Mouse (Mus musculus) intestine, embryonic 15.5 days (tissue): ENCODE data around the gene Hdac2. TPM values are rescaled to one million over a fixed set of nuclear protein-coding genes. Genes with fewer than 3 reads are reported as not detected.
A peak's percentile ranks its signal among the peaks of the same experiment; 100 is the strongest.

Source experiments
- ATAC-seq: fragments of 200-750 bp; cut with Nextera tagmentation; 2 replicates; pipeline ENCODE4 v1.8.0; 2017; ENCODE audit warnings: moderate TSS enrichment, moderate library complexity
- H3K27ac ChIP-seq: fragments of 300-500 bp; sonication (generic); 2 replicates; pipeline ENCODE4 v1.5.1; 2015; ENCODE audit warnings: mild to moderate bottlenecking, inconsistent platforms
- H3K27me3 ChIP-seq: fragments of 300-500 bp; sonication (generic); replicated peaks from 2 replicates; pipeline ENCODE4 v1.6.1; 2015; ENCODE audit warnings: inconsistent platforms
- H3K36me3 ChIP-seq: fragments of 300-500 bp; sonication (generic); 2 replicates; pipeline ENCODE4 v1.6.1; 2015; ENCODE audit warnings: inconsistent platforms
- H3K4me1 ChIP-seq: fragments of 300-500 bp; sonication (generic); replicated peaks from 2 replicates; pipeline ENCODE4 v1.6.1; 2015; ENCODE audit warnings: inconsistent platforms
- H3K4me2 ChIP-seq: fragments of 300-500 bp; sonication (generic); replicated peaks from 2 replicates; pipeline ENCODE4 v1.6.1; 2015; ENCODE audit warnings: mild to moderate bottlenecking, inconsistent platforms
- H3K4me3 ChIP-seq: fragments of 300-500 bp; sonication (generic); replicated peaks from 2 replicates; pipeline ENCODE4 v1.5.1; 2015; ENCODE audit warnings: inconsistent platforms
- H3K9ac ChIP-seq: fragments of 300-500 bp; sonication (generic); 2 replicates; pipeline ENCODE4 v1.6.1; 2015; ENCODE audit warnings: inconsistent platforms
- H3K9me3 ChIP-seq: fragments of 300-500 bp; sonication (generic); 2 replicates; pipeline ENCODE4 v1.6.1; 2016; ENCODE audit warnings: inconsistent platforms
- WGBS: fragments of 180-500 bp; shearing (Covaris S2); methylation state at CpG from one replicate; pipeline ENCODE4 v1.1.7; 2015; 5-methylcytosine and 5-hydroxymethylcytosine counted together
- polyA plus RNA-seq: library from polyadenylated mRNA; unstranded; fragments of >200 nt; fragmentation: Nextera tagmentation; extraction: Ambion mirVana; gene quantifications from 2 replicates; pipeline ENCODE4 v1.2.1, GENCODE M21; 2015

Gene Hdac2
- polyA plus RNA-seq = 160 and 173 TPM in 2 replicates

DNA sequence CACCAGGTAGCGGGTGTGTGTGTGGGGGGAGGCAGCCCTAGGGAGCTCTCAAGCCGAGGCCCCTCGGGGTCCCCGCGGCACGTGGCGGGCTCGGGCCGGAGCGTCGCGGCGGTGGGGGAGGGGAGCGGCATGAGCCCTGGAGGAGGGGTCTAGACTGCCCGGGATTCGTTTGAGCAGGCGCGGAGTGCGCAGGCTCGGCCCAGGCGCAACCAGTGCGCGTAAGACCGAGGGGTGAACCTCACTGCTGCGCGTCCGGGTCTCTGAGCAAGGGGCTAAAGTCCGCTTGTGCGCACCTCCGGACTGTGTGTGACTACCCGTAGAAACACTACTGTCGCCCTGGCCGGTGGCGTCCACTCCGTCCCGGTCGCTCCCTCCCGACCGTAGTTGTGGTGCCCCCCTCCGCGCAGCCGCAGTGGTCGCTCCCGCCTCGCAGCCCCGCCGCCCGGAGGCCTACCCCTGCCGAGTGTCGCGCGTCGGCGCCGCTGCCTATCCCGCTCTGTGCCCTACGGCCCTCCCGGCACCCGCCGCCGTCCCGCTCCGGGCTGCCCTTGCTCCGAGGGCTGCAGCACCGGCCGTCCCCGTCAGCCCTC, at the start of gene Hdac2:
Gene Hdac2, plus strand, starts transcription at position 459 of the 590 bp plus-strand sequence.
- ATAC-seq = peak; percentile 98
- Histone ChIP-seq H3K4me1 (peaks cover 5% of the 10 kb centered on the region), H3K27ac (peak within 1 kb of the TSS; percentile 98), H3K9ac (peak within 1 kb of the TSS; percentile 99), H3K9me3 (no peaks in the 10 kb centered on the region), H3K4me3 (peak within 1 kb of the TSS; percentile 99), H3K27me3 (no peaks in the 10 kb centered on the region), H3K4me2 (peak within 1 kb of the TSS; percentile 84), H3K36me3 (no peaks in the 10 kb centered on the region)
- WGBS = under 1% methylated on average over 67 of the region's 67 CpGs

DNA sequence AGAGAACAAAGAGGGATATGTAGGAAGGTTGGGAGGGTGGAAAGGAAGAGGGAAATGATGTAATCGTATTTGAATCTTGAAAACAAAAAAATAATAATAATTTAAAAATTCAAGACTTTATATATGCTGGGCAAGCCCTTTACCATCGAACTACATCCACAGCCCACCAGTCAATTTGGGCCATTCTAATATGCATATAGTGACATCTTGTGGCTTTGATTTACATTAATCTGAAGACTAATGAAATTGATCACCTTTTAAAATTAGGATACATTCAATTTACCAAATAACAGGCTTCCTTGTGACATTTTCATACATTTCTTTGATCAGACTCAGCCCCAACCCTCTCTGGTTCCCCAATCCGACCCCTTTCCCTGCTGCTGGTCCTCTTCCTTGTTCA, 46.1 kb upstream of the Hdac2 start:
- H3K27me3 ChIP-seq = no peaks in the 10 kb centered on the region
- no peak for ATAC-seq
- no peak overlapping the region for H3K9ac ChIP-seq
- H3K4me2 ChIP-seq = no peak overlapping the region
- H3K4me1 ChIP-seq = no peaks in the 10 kb centered on the region
- H3K36me3 ChIP-seq = no peaks in the 10 kb centered on the region
- H3K9me3 ChIP-seq = no peaks in the 10 kb centered on the region
- H3K27ac ChIP-seq = no peak overlapping the region
- H3K4me3 ChIP-seq = no peak overlapping the region
- WGBS = 76% methylated on average over 3 of the region's 3 CpGs

DNA sequence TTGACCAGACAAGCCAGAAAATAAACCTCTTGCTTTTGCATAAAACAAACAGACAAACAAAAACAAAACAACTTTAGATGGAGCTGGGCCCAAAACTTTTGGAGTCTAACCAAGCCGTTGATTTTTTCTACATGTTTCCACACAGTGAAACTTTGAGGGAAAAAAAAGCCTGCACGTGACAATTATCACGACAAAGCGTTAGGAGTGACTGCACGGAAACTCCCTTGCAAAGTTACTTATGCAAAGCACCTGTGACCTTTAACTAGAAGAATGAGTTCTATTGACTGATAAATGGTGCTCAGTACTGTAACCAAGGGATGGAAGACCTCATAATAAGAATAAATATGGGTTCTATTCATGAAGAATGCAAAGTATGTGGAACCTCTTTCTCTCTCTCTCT, 38.5 kb upstream of the Hdac2 start:
- Histone ChIP-seq H3K9ac (no peak overlapping the region), H3K4me1 (no peaks in the 10 kb centered on the region), H3K4me3 (no peak overlapping the region), H3K4me2 (no peak overlapping the region), H3K27ac (no peak overlapping the region), H3K27me3 (no peaks in the 10 kb centered on the region), H3K36me3 (no peaks in the 10 kb centered on the region), H3K9me3 (no peaks in the 10 kb centered on the region)
- no peak for ATAC-seq
- WGBS = 81% methylated on average over 5 of the region's 5 CpGs

DNA sequence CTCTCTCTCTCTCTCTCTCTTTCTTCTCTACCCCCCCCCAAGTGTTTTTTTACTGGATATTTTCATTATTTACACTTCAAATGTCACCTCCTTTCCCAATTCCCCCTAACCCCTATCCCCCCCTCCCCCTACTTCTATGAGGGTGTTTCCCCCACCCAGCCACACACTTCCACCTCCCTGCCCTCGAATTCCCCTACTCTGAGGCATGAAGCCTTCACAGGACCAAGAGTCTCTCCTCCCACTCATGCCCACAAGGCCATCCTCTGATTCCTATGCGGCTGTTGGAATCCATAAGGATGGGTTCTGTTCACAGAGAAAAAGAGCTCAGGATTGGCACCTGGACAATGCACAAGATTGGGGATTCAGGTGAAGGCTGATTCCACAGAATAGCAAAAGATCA, 38.1 kb upstream of the Hdac2 start:
- no peaks in the 10 kb centered on the region for H3K9me3 ChIP-seq
- H3K27ac ChIP-seq = no peak overlapping the region
- H3K4me3 ChIP-seq = no peak overlapping the region
- no peak overlapping the region for H3K9ac ChIP-seq
- no peak for ATAC-seq
- H3K4me1 ChIP-seq = no peaks in the 10 kb centered on the region
- no peak overlapping the region for H3K4me2 ChIP-seq
- no peaks in the 10 kb centered on the region for H3K27me3 ChIP-seq
- no peaks in the 10 kb centered on the region for H3K36me3 ChIP-seq
- WGBS = 58% methylated on average over 2 of the region's 2 CpGs

DNA sequence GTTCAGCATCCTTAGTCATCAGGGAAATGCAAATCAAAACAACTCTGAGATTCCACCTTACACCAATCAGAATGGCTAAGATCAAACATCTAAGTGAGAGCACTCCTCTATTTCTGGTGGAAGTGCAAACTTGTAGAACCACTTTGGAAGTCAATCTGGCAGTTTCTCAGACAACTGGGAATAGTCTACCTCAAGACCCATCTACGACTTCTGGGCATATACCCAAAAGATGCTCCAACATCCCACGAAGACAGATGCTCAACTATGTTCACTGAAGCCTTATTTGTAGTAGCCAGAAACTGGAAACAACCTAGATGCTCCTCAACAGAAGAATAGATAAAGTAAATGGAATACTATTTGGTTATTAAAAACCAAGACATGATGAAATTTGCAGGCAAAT, 22.6 kb upstream of the Hdac2 start:
- 80% methylated on average over 2 of the region's 2 CpGs for WGBS
- ATAC-seq = no peak
- Histone ChIP-seq H3K4me1 (no peaks in the 10 kb centered on the region), H3K36me3 (no peaks in the 10 kb centered on the region), H3K4me2 (no peak overlapping the region), H3K27ac (no peak overlapping the region), H3K9me3 (no peaks in the 10 kb centered on the region), H3K4me3 (no peak overlapping the region), H3K27me3 (no peaks in the 10 kb centered on the region), H3K9ac (no peak overlapping the region)

DNA sequence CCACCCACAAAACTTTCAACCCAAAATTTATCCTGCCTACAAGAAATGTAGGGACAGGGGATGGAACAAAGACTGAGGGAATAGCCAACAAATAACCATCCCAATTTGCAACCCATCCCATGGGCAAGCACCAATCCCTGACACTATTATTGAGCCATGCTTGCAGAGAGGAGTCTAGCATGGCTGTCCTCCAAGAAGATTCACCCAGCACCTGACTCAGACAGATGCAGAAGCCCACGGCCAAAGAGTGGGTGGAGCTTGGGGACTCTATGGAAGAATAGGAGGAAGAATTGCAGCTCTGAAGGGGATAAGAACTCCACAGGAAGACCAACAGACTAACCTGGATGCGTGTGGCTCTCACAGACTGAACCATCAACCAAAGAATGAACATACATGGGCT, 21.7 kb upstream of the Hdac2 start:
- H3K9ac ChIP-seq = no peak overlapping the region
- H3K27ac ChIP-seq = no peak overlapping the region
- WGBS = 79% methylated on average over 2 of the region's 2 CpGs
- H3K36me3 ChIP-seq = no peaks in the 10 kb centered on the region
- no peak overlapping the region for H3K4me2 ChIP-seq
- no peak overlapping the region for H3K4me3 ChIP-seq
- ATAC-seq = no peak
- H3K4me1 ChIP-seq = no peaks in the 10 kb centered on the region
- H3K27me3 ChIP-seq = no peaks in the 10 kb centered on the region
- no peaks in the 10 kb centered on the region for H3K9me3 ChIP-seq

DNA sequence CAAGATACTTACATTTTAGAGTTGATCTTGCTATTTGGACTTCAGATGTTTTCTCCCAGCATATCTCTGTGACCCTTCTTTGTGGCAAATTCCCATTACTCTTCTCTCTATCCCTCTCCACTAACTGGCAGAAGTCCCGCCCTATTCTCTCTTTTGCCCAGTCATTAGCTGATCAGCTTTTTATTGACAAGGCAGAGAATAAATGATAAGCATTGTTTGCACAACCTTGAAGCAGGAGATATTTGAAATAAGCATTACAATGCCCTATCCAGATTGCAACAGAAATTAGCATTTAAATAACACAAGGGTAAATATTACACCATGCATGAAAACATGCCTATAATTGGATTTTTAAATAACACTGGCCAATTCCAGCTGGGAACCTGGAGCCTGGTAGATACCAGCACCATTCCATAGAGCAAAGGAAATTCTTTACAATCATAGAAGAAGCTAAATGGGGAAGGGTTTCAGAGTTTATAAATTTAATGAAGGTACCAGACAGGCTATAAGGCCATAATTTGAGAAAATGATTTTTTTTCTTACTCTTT, 14.7 kb upstream of the Hdac2 start:
- Histone ChIP-seq H3K4me3 (no peak overlapping the region), H3K36me3 (no peaks in the 10 kb centered on the region), H3K27me3 (no peaks in the 10 kb centered on the region), H3K4me2 (no peak overlapping the region), H3K9me3 (no peaks in the 10 kb centered on the region), H3K9ac (no peak overlapping the region), H3K27ac (no peak overlapping the region), H3K4me1 (no peaks in the 10 kb centered on the region)
- ATAC-seq = no peak
- 87% methylated on average over 1 of the region's 1 CpGs for WGBS

DNA sequence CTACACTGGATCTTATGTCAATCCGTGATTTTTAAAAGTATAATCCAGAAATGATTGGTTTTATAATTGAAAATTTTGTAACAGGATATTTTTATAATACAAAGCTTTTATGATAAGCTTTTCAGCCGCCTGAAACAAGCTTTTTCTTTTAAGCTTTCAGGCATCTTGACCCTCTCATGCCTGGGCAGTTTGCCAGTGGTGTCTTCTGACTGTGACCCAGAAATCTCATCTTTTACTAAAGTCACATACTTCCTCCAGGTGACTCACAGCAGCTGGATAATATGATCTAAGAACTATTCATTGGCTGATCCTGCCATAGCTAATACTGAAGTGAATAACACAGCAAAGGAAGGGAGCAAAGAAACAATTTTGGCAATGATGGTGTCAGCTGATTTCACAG, 9.9 kb upstream of the Hdac2 start:
- Histone ChIP-seq H3K36me3 (no peaks in the 10 kb centered on the region), H3K4me2 (no peak overlapping the region), H3K27ac (no peak overlapping the region), H3K4me3 (no peak overlapping the region), H3K9me3 (no peaks in the 10 kb centered on the region), H3K27me3 (no peaks in the 10 kb centered on the region), H3K9ac (no peak overlapping the region), H3K4me1 (no peaks in the 10 kb centered on the region)
- no peak for ATAC-seq
- WGBS = 58% methylated on average over 2 of the region's 2 CpGs

DNA sequence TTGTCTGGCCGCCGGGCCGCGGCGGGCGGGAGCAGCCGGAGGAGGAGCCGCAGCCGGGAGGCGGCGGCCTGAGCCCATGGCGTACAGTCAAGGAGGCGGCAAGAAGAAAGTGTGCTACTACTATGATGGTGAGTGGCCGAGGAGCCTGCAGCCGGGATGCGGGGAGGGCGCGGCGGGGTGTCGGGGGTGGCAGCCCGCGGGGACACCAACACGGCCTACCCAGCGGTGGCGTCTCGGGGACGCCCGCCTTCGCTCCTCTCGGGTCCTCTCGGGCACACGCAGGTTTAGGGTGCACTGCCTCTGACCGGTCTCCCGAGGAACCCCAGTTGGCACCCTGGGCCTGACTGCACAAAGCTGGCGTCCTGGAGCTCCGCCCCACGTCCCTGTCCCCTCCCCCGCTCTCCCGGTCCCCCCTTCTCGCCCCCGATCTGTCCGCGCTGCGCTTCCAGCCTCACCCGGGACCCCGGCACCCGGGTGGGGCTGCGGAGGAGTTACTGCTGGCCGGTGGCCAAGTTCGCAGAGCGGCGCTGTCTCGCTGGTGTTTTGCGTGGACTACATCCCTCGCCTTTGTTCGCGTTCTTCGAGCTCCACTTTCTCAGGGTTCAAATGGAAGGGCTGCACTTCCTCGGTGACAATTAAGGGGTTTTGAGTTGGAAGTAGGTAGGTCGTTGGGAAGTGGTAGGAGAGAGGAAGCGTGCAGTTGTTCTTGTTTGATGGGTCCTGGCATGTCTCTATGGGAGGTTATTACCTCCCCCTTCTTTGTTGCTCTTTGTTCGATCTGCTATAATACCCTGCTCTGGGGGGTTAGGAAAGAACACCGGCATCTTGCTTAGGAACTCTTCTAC, 554 bp downstream of the Hdac2 start:
- Histone ChIP-seq H3K9ac (peak overlapping the region; percentile 99), H3K4me1 (peaks cover 5% of the 10 kb centered on the region), H3K36me3 (no peaks in the 10 kb centered on the region), H3K9me3 (no peaks in the 10 kb centered on the region), H3K27me3 (no peaks in the 10 kb centered on the region), H3K4me3 (peak overlapping the region; percentile 99), H3K4me2 (peak overlapping the region; percentile 84), H3K27ac (peak overlapping the region; percentile 98)
- ATAC-seq = peak; percentile 86
- under 1% methylated on average over 62 of the region's 63 CpGs for WGBS

DNA sequence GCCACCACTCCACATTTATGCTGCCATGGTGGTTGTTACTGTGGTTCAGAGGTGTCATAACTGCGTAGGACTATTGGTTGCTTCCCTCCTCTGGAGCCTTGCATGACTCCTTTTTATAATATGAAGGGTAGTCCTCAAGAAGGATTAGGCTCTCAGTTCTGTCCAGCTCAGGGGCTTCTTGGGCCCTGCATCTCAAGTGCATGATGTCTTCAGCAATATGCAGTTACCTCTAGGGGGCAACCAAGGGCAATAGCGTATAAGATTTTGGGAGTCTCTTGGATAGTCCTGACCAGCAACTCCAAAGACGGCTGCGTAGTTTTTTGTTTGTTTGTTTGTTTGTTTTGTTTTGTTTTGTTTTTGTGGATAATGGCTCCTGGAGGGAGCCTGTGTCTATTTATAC, 7.5 kb downstream of the Hdac2 start:
- Histone ChIP-seq H3K27ac (no peak overlapping the region), H3K4me2 (no peak overlapping the region), H3K36me3 (no peaks in the 10 kb centered on the region), H3K4me1 (no peaks in the 10 kb centered on the region), H3K4me3 (no peak overlapping the region), H3K9ac (no peak overlapping the region), H3K27me3 (no peaks in the 10 kb centered on the region), H3K9me3 (no peaks in the 10 kb centered on the region)
- WGBS = 94% methylated on average over 4 of the region's 4 CpGs
- ATAC-seq = no peak

DNA sequence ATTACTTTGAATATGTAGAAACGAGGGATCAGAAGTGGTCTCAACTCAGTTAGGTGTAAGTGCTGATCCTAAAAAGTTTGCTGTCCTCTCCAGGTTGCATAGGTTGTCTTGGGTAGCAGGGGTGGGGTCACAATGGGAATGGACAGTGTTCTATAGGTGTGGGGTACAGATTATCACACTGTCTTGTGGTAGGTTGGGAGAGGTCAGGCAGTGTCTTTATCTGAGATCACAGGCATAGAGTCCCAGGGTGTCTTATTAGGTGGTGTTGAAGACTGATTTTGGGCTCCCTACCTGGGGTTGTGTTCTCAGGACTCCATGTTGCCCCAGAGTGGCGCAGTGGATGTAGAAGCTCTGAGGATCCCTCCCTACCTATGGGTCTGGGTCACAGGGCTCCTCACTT, 17.8 kb downstream of the Hdac2 start:
- Histone ChIP-seq H3K27me3 (no peaks in the 10 kb centered on the region), H3K9me3 (no peaks in the 10 kb centered on the region), H3K27ac (no peak overlapping the region), H3K9ac (no peak overlapping the region), H3K4me1 (no peaks in the 10 kb centered on the region), H3K36me3 (peaks cover 18% of the 10 kb centered on the region), H3K4me2 (no peak overlapping the region), H3K4me3 (no peak overlapping the region)
- ATAC-seq = no peak
- WGBS = 99% methylated on average over 2 of the region's 2 CpGs

DNA sequence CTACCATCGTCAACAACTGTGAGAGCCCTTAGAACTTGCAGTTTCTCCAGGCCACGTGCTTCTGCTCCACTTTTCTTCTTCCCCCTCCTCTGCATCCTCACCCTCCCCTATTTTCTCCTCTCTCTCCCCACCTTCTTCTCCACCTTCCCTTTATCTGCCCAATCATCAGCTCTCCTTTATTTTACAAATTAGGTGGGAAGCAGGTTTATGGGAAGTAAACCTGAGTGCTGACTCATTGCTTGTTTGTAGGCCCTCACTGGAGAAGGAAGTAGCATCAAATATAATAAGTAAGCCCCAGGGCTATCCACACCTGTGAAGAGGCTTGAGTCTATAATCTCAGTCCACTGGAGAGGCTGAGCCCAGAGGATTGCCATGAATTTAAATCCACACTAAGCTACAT, 26.5 kb downstream of the Hdac2 start:
- H3K27me3 ChIP-seq = no peaks in the 10 kb centered on the region
- H3K9ac ChIP-seq = no peak overlapping the region
- H3K9me3 ChIP-seq = no peaks in the 10 kb centered on the region
- 82% methylated on average over 2 of the region's 2 CpGs for WGBS
- no peak overlapping the region for H3K4me3 ChIP-seq
- no peaks in the 10 kb centered on the region for H3K4me1 ChIP-seq
- ATAC-seq = no peak
- H3K36me3 ChIP-seq = peaks cover 25% of the 10 kb centered on the region
- H3K4me2 ChIP-seq = no peak overlapping the region
- H3K27ac ChIP-seq = no peak overlapping the region
